Mouse (Mus musculus) spleen, postnatal 14 days (tissue): ENCODE measurements around the gene Daam1.

ENCODE experiments used
- DNase-seq, 2 experiments: peaks; one replicate each; pipeline ENCODE4 v3.0.0; 2021 to 2022; ENCODE audit warnings: low spot score in 2 of 2

Daam1 gene

GRCm38 (mm10) chr12:71898231-71898630 lies 67.4 kb downstream of the Daam1 start:
- DNase-seq: no peak

GRCm38 (mm10) chr12:71898666-71899520 lies 68.0 kb downstream of the Daam1 start:
- DNase-seq: no peak

- DNase-seq: no peak
Measured at GRCm38 (mm10) chr12:71899566-71899965, 68.7 kb downstream of the Daam1 start.

- DNase-seq: no peak
Measured at GRCm38 (mm10) chr12:71901211-71901610, 70.3 kb downstream of the Daam1 start.

GRCm38 (mm10) chr12:71901859-71902258 lies 71.0 kb downstream of the Daam1 start:
- DNase-seq: no peak

- no peak for DNase-seq
Measured at GRCm38 (mm10) chr12:71902317-71902716, 71.4 kb downstream of the Daam1 start.

- DNase-seq: no peak
Measured at GRCm38 (mm10) chr12:71903218-71903617, 72.3 kb downstream of the Daam1 start.

- DNase-seq: no peak
Measured at GRCm38 (mm10) chr12:71904310-71904709, 73.4 kb downstream of the Daam1 start.

GRCm38 (mm10) chr12:71904926-71905325 lies 74.0 kb downstream of the Daam1 start:
- no peak for DNase-seq

- DNase-seq: no peak
Measured at GRCm38 (mm10) chr12:71905640-71906320, 74.9 kb downstream of the Daam1 start.

- no peak for DNase-seq
Measured at GRCm38 (mm10) chr12:71906582-71907267, 75.8 kb downstream of the Daam1 start.

- no peak for DNase-seq
Measured at GRCm38 (mm10) chr12:71908984-71909383, 78.1 kb downstream of the Daam1 start.

GRCm38 (mm10) chr12:71910246-71910645 lies 79.4 kb downstream of the Daam1 start:
- no peak for DNase-seq

- DNase-seq: no peak
Measured at GRCm38 (mm10) chr12:71912262-71912661, 81.4 kb downstream of the Daam1 start.

- DNase-seq: no peak
Measured at GRCm38 (mm10) chr12:71919156-71919555, 88.3 kb downstream of the Daam1 start.

- DNase-seq: no peak
Measured at GRCm38 (mm10) chr12:71919962-71920361, 89.1 kb downstream of the Daam1 start.

- no peak for DNase-seq
Measured at GRCm38 (mm10) chr12:71922827-71923381, 92.0 kb downstream of the Daam1 start.

- no peak for DNase-seq
Measured at GRCm38 (mm10) chr12:71924978-71925529, 94.2 kb downstream of the Daam1 start.

- no peak for DNase-seq
Measured at GRCm38 (mm10) chr12:71925990-71926700, 95.3 kb downstream of the Daam1 start.

GRCm38 (mm10) chr12:71928092-71928491 lies 97.2 kb downstream of the Daam1 start:
- DNase-seq: no peak

GRCm38 (mm10) chr12:71929876-71930275 lies 99.0 kb downstream of the Daam1 start:
- no peak for DNase-seq
